Mouse (Mus musculus): Measurements from ENCODE around the gene Rptor. TPM values are rescaled to one million over a fixed set of nuclear protein-coding genes. Genes with fewer than 3 reads are reported as not detected.

Rptor gene
- total and polyA plus RNA-seq, 2 experiments: 11.2 to 18.4 TPM

- no peaks in the 10 kb centered on the region for H3K27me3 ChIP-seq (ENCODE audit: control insufficient read depth, insufficient read depth, low read length)
- no peaks in the 10 kb centered on the region for H3K79me2 ChIP-seq (ENCODE audit: control insufficient read depth, insufficient read depth, low read length)
These were observed 206.1 kb downstream of the Rptor start for GRCm38 (mm10) chr11:119808647-119809280.

GRCm38 (mm10) chr11:119809309-119809708 lies 206.6 kb downstream of the Rptor start:
- H3K4me1 ChIP-seq (ENCODE audit: control insufficient read depth, insufficient read depth, low read length): no peaks in the 10 kb centered on the region
- no peaks in the 10 kb centered on the region; the same call in 1 of the 2 replicates for H3K36me3 ChIP-seq (ENCODE audit: control insufficient read depth, insufficient read depth, low read length)
- H3K4me3 ChIP-seq (ENCODE audit: insufficient read depth, low read depth, low read length): no peak overlapping the region
- DNase-seq (ENCODE audit: extremely low read depth, low read depth, low spot score): no peak
- H3K9ac ChIP-seq (ENCODE audit: low read depth, low read length): no peak overlapping the region
- H3K27me3 ChIP-seq (ENCODE audit: control insufficient read depth, insufficient read depth, low read length): no peaks in the 10 kb centered on the region
- H3K79me2 ChIP-seq (ENCODE audit: control insufficient read depth, insufficient read depth, low read length): no peaks in the 10 kb centered on the region
- TF ChIP-seq CTCF (IDR thresholded peaks at IDR 0.05; ENCODE audit: low read depth, low read length): no peak
- no peak for TF ChIP-seq POLR2A (IDR thresholded peaks at IDR 0.05; ENCODE audit: extremely low read depth, insufficient read depth, low read length)
- no peak overlapping the region for H3K27ac ChIP-seq (replicated peaks; ENCODE audit: insufficient read depth, low read depth, low read length)
- WGBS: 74% methylated on average over 5 of the region's 5 CpGs

More at GRCm38 (mm10) chr11:119808647-119809280, 206.1 kb downstream of the Rptor start:
- H3K4me3 ChIP-seq (ENCODE audit: insufficient read depth, low read depth, low read length): no peak overlapping the region
- TF ChIP-seq POLR2A (IDR thresholded peaks at IDR 0.05; ENCODE audit: extremely low read depth, insufficient read depth, low read length): no peak
- no peak for TF ChIP-seq CTCF (IDR thresholded peaks at IDR 0.05; ENCODE audit: low read depth, low read length)
- H3K36me3 ChIP-seq (ENCODE audit: control insufficient read depth, insufficient read depth, low read length): no peaks in the 10 kb centered on the region; the same call in 1 of the 2 replicates
- DNase-seq (ENCODE audit: extremely low read depth, low read depth, low spot score): no peak
- H3K9ac ChIP-seq (ENCODE audit: low read depth, low read length): no peak overlapping the region
- H3K27ac ChIP-seq (replicated peaks; ENCODE audit: insufficient read depth, low read depth, low read length): no peak overlapping the region
- H3K4me1 ChIP-seq (ENCODE audit: control insufficient read depth, insufficient read depth, low read length): no peaks in the 10 kb centered on the region
- WGBS: 95% methylated on average over 10 of the region's 10 CpGs

- TF ChIP-seq POLR2A (IDR thresholded peaks at IDR 0.05; ENCODE audit: extremely low read depth, insufficient read depth, low read length): no peak
- TF ChIP-seq CTCF (IDR thresholded peaks at IDR 0.05; ENCODE audit: low read depth, low read length): no peak
- no peak overlapping the region for H3K4me3 ChIP-seq (ENCODE audit: insufficient read depth, low read depth, low read length)
- no peaks in the 10 kb centered on the region for H3K79me2 ChIP-seq (ENCODE audit: control insufficient read depth, insufficient read depth, low read length)
- no peaks in the 10 kb centered on the region for H3K36me3 ChIP-seq (ENCODE audit: control insufficient read depth, insufficient read depth, low read length)
- no peaks in the 10 kb centered on the region for H3K4me1 ChIP-seq (ENCODE audit: control insufficient read depth, insufficient read depth, low read length)
- no peak overlapping the region for H3K9ac ChIP-seq (ENCODE audit: low read depth, low read length)
- H3K27ac ChIP-seq (replicated peaks; ENCODE audit: insufficient read depth, low read depth, low read length): no peak overlapping the region
- no peak for DNase-seq (ENCODE audit: extremely low read depth, low read depth, low spot score)
- WGBS: 85% methylated on average over 8 of the region's 8 CpGs
- no peaks in the 10 kb centered on the region for H3K27me3 ChIP-seq (ENCODE audit: control insufficient read depth, insufficient read depth, low read length)
These were observed 208.3 kb downstream of the Rptor start for GRCm38 (mm10) chr11:119811022-119811421.

GRCm38 (mm10) chr11:119811598-119811997 lies 208.9 kb downstream of the Rptor start:
- no peak for DNase-seq (ENCODE audit: extremely low read depth, low read depth, low spot score)
- Histone ChIP-seq H3K36me3 (ENCODE audit: control insufficient read depth, insufficient read depth, low read length) (peaks cover 3% of the 10 kb centered on the region; the same call in 1 of the 2 replicates), H3K9ac (ENCODE audit: low read depth, low read length) (no peak overlapping the region), H3K79me2 (ENCODE audit: control insufficient read depth, insufficient read depth, low read length) (no peaks in the 10 kb centered on the region), H3K27me3 (ENCODE audit: control insufficient read depth, insufficient read depth, low read length) (no peaks in the 10 kb centered on the region), H3K27ac (replicated peaks; ENCODE audit: insufficient read depth, low read depth, low read length) (no peak overlapping the region), H3K4me3 (ENCODE audit: insufficient read depth, low read depth, low read length) (no peak overlapping the region), H3K4me1 (ENCODE audit: control insufficient read depth, insufficient read depth, low read length) (no peaks in the 10 kb centered on the region)
- 96% methylated on average over 1 of the region's 1 CpGs for WGBS
- TF ChIP-seq CTCF (IDR thresholded peaks at IDR 0.05; ENCODE audit: low read depth, low read length) (no peak), POLR2A (IDR thresholded peaks at IDR 0.05; ENCODE audit: extremely low read depth, insufficient read depth, low read length) (no peak)

- Histone ChIP-seq H3K79me2 (ENCODE audit: control insufficient read depth, insufficient read depth, low read length) (no peaks in the 10 kb centered on the region), H3K36me3 (ENCODE audit: control insufficient read depth, insufficient read depth, low read length) (peaks cover 4% of the 10 kb centered on the region; the same call in 1 of the 2 replicates), H3K27ac (replicated peaks; ENCODE audit: insufficient read depth, low read depth, low read length) (no peak overlapping the region), H3K4me1 (ENCODE audit: control insufficient read depth, insufficient read depth, low read length) (no peaks in the 10 kb centered on the region), H3K27me3 (ENCODE audit: control insufficient read depth, insufficient read depth, low read length) (no peaks in the 10 kb centered on the region), H3K9ac (ENCODE audit: low read depth, low read length) (no peak overlapping the region), H3K4me3 (ENCODE audit: insufficient read depth, low read depth, low read length) (no peak overlapping the region)
- TF ChIP-seq CTCF (IDR thresholded peaks at IDR 0.05; ENCODE audit: low read depth, low read length) (no peak), POLR2A (IDR thresholded peaks at IDR 0.05; ENCODE audit: extremely low read depth, insufficient read depth, low read length) (no peak)
- 95% methylated on average over 4 of the region's 4 CpGs for WGBS
- DNase-seq (ENCODE audit: extremely low read depth, low read depth, low spot score): no peak
These were observed 209.4 kb downstream of the Rptor start for GRCm38 (mm10) chr11:119812093-119812492.

GRCm38 (mm10) chr11:119814035-119814558 lies 211.4 kb downstream of the Rptor start:
- no peak overlapping the region for H3K4me3 ChIP-seq (ENCODE audit: insufficient read depth, low read depth, low read length)
- H3K9ac ChIP-seq (ENCODE audit: low read depth, low read length): no peak overlapping the region
- peaks cover 7% of the 10 kb centered on the region; the same call in 1 of the 2 replicates for H3K36me3 ChIP-seq (ENCODE audit: control insufficient read depth, insufficient read depth, low read length)
- TF ChIP-seq CTCF (IDR thresholded peaks at IDR 0.05; ENCODE audit: low read depth, low read length) (no peak), POLR2A (IDR thresholded peaks at IDR 0.05; ENCODE audit: extremely low read depth, insufficient read depth, low read length) (no peak)
- no peaks in the 10 kb centered on the region for H3K27me3 ChIP-seq (ENCODE audit: control insufficient read depth, insufficient read depth, low read length)
- DNase-seq (ENCODE audit: extremely low read depth, low read depth, low spot score): no peak
- no peaks in the 10 kb centered on the region for H3K4me1 ChIP-seq (ENCODE audit: control insufficient read depth, insufficient read depth, low read length)
- 73% methylated on average over 7 of the region's 7 CpGs for WGBS
- H3K79me2 ChIP-seq (ENCODE audit: control insufficient read depth, insufficient read depth, low read length): no peaks in the 10 kb centered on the region
- no peak overlapping the region for H3K27ac ChIP-seq (replicated peaks; ENCODE audit: insufficient read depth, low read depth, low read length)

Measured in liver, adult 2 months (tissue).